In the genomic region with DNA sequence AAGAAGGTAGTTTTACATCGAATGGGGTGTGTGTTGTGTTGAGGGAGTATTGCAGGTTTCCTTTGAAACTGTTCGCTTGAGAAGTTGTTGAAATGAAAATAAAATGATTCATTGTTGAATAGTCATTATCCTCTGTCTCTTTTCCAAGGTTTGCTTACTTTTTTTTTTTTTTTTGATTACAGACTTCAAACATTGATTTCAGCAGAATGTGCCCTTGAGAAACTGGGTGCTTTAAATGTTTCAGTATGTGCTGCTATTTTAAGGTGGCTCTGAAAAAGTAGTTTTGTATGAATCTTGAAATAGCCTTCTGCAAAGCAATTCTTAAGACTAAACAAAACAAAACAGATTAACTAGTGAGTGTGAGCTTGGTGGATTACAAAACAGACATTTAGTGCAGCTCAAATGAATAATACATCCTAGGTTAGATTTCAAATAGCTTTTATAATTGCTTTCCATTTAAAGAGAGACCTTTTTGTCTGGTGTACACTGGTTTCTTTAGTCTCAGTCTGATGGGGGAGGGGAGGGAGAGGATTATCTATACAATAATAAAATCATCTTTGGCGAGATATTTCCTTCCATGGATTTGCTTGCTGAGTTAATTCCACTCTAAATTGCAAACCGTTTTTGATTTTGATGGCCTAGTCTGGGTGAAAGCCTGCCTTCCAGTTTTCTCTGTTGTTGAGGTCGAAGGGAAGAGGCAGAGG, we compare ENCODE assay signal across 8 mouse cellular contexts. TPM values are rescaled to one million over a fixed set of nuclear protein-coding genes. Genes with fewer than 3 reads are reported as not detected.
DNase-seq lines count a peak whose midpoint lies in the region; ATAC-seq and TF ChIP-seq lines count a peak whose summit lies in the region.

No protein-coding gene starts in this region.

- H3K4me2 ChIP-seq in forebrain, embryonic 13.5 days, result peak overlapping the region; percentile 79
- H3K4me2 ChIP-seq in liver, embryonic 12.5 days, result peak overlapping the region; percentile 90

- H3K36me3 ChIP-seq in forebrain, embryonic 13.5 days (ENCODE audit: poor library complexity, severe bottlenecking), result no peaks in the 10 kb centered on the region
- no peaks in the 10 kb centered on the region for H3K36me3 ChIP-seq in liver, embryonic 12.5 days

- peak overlapping the region; percentile 97 for H3K27ac ChIP-seq in gastrocnemius, adult 2 months
- peak overlapping the region; percentile 92 for H3K27ac ChIP-seq in forebrain, embryonic 13.5 days
- H3K27ac ChIP-seq in liver, embryonic 12.5 days, result peak overlapping the region; percentile 82

- no peaks in the 10 kb centered on the region for H3K27me3 ChIP-seq in forebrain, embryonic 13.5 days
- H3K27me3 ChIP-seq in liver, embryonic 12.5 days (replicated peaks), result no peaks in the 10 kb centered on the region

- intact Hi-C loops in gastrocnemius, adult 2 months (cut with DNase I), result no loop called here

- no peak for TF ChIP-seq CTCF in gastrocnemius, adult 2 months (IDR thresholded peaks at IDR 0.05)

- WGBS in forebrain, embryonic 13.5 days, result 2% methylated on average over 5 of the region's 5 CpGs
- WGBS in liver, embryonic 12.5 days (ENCODE audit: insufficient replicate concordance), result 22% methylated on average over 5 of the region's 5 CpGs

- peak overlapping the region; percentile 90 for H3K4me3 ChIP-seq in gastrocnemius, adult 2 months
- peak overlapping the region; percentile 98 for H3K4me3 ChIP-seq in forebrain, embryonic 13.5 days
- H3K4me3 ChIP-seq in liver, embryonic 12.5 days, result peak overlapping the region; percentile 89

- no peaks in the 10 kb centered on the region for H3K9me3 ChIP-seq in forebrain, embryonic 13.5 days (replicated peaks)
- H3K9me3 ChIP-seq in liver, embryonic 12.5 days (replicated peaks), result no peaks in the 10 kb centered on the region

- H3K4me1 ChIP-seq in forebrain, embryonic 13.5 days, result peaks cover 39% of the 10 kb centered on the region
- peaks cover 33% of the 10 kb centered on the region for H3K4me1 ChIP-seq in liver, embryonic 12.5 days

- peak overlapping the region; percentile 100 for H3K9ac ChIP-seq in forebrain, embryonic 13.5 days
- H3K9ac ChIP-seq in liver, embryonic 12.5 days, result peak overlapping the region; percentile 94

- no peak for ATAC-seq in forebrain, embryonic 13.5 days
- ATAC-seq in liver, embryonic 12.5 days, result no peak
- ATAC-seq in cerebellum, adult (ENCODE audit: insufficient number of reproducible peaks, low FRiP score, low TSS enrichment), result no peak

- DNase-seq in gastrocnemius, adult 2 months, result no peak
- DNase-seq in gastrocnemius, postnatal 25 days, result no peak
- DNase-seq in A20 (ENCODE audit: low read depth, low spot score), result peak; percentile 61
- DNase-seq in B cell, adult 2 months, result no peak
- DNase-seq in urinary bladder, postnatal 36 days (ENCODE audit: low spot score in 2 of 2), result no peak

RNA-seq across cellular contexts. Expression of a gene that starts 1.3 kb away (rescaled TPM):
- total RNA-seq in gastrocnemius, adult 2 months (2021), result 10 to 100 TPM; 71.3 to 95.7 TPM
- 10 to 100 TPM; 51.0 to 56.4 TPM for total RNA-seq in gastrocnemius, postnatal 25 days (2021)
- 26.1 and 32.9 TPM in 2 replicates for polyA plus RNA-seq in forebrain, embryonic 13.5 days (2015; fragmentation: Nextera tagmentation; extraction: Ambion mirVana)
- polyA plus RNA-seq in liver, embryonic 12.5 days (2016; fragmentation: Nextera tagmentation; extraction: Ambion mirVana), result 11.6 and 12.8 TPM in 2 replicates

RNA-seq across cellular contexts. Expression of a gene that starts 46.3 kb away (rescaled TPM):
- total RNA-seq in gastrocnemius, adult 2 months (2021), result 10 to 100 TPM; 68.1 to 92.0 TPM
- total RNA-seq in gastrocnemius, postnatal 25 days (2021), result 100 to 1,000 TPM; 112 to 141 TPM
- 1,143 and 1,198 TPM in 2 replicates for polyA plus RNA-seq in forebrain, embryonic 13.5 days (2015; fragmentation: Nextera tagmentation; extraction: Ambion mirVana)
- 1,241 and 1,342 TPM in 2 replicates for polyA plus RNA-seq in liver, embryonic 12.5 days (2016; fragmentation: Nextera tagmentation; extraction: Ambion mirVana)
